Mouse (Mus musculus) c-Kit-negative CD71-positive TER-119-positive erythroid progenitor cells, embryonic 14.5 days (primary cell): ENCODE results near the gene 4930474N05Rik.

ENCODE experiments used
- DNase-seq: peaks from one replicate; pipeline ENCODE4 v3.0.0-alpha.2; 2013; ENCODE audit warnings: low read depth, low spot score

Gene 4930474N05Rik

GRCm38 (mm10) chr14:36094617-36095016 lies at the start of gene 4930474N05Rik:
Gene 4930474N05Rik (plus strand): TSS chr14:36094917.
- DNase-seq: no peak

GRCm38 (mm10) chr14:36048746-36049391 lies 45.8 kb upstream of the 4930474N05Rik start:
- DNase-seq: no peak

GRCm38 (mm10) chr14:36053281-36053680 lies 41.4 kb upstream of the 4930474N05Rik start:
- no peak for DNase-seq

- DNase-seq: no peak
Measured at GRCm38 (mm10) chr14:36098528-36098927, 3.8 kb downstream of the 4930474N05Rik start.

- DNase-seq: no peak
Measured at GRCm38 (mm10) chr14:36099647-36100046, 4.9 kb downstream of the 4930474N05Rik start.

GRCm38 (mm10) chr14:36100731-36101130 lies 6.0 kb downstream of the 4930474N05Rik start:
- DNase-seq: no peak

GRCm38 (mm10) chr14:36114481-36114880 lies 19.8 kb downstream of the 4930474N05Rik start:
- DNase-seq: no peak

GRCm38 (mm10) chr14:36123775-36124335 lies 29.1 kb downstream of the 4930474N05Rik start:
- no peak for DNase-seq

GRCm38 (mm10) chr14:36135749-36136148 lies 41.0 kb downstream of the 4930474N05Rik start:
- no peak for DNase-seq

GRCm38 (mm10) chr14:36137696-36138095 lies 43.0 kb downstream of the 4930474N05Rik start:
- no peak for DNase-seq

GRCm38 (mm10) chr14:36145261-36145660 lies 50.5 kb downstream of the 4930474N05Rik start:
- DNase-seq: no peak
